Mouse (Mus musculus) intestine, embryonic 16.5 days (tissue): Measurements from ENCODE around the gene Btf3l4. TPM values are rescaled to one million over a fixed set of nuclear protein-coding genes. Genes with fewer than 3 reads are reported as not detected.

Source experiments
- ATAC-seq: fragments of 200-750 bp; cut with Nextera tagmentation; 2 replicates; pipeline ENCODE4 v1.8.0; 2017; ENCODE audit warnings: moderate TSS enrichment, moderate library complexity
- H3K27ac ChIP-seq: fragments of 300-500 bp; sonication (generic); 2 replicates; pipeline ENCODE4 v1.5.1; 2014; ENCODE audit warnings: mild to moderate bottlenecking, low read length
- H3K27me3 ChIP-seq: fragments of 300-500 bp; sonication (generic); replicated peaks from 2 replicates; pipeline ENCODE4 v1.6.1; 2014; ENCODE audit warnings: low read length, control low read depth, mixed read lengths; ENCODE audit not compliant: control insufficient read depth, insufficient read depth
- H3K36me3 ChIP-seq: fragments of 300-500 bp; sonication (generic); 2 replicates; pipeline ENCODE4 v1.6.1; 2014; ENCODE audit warnings: low read length, control low read depth; ENCODE audit not compliant: control insufficient read depth, insufficient read depth
- H3K4me1 ChIP-seq: fragments of 300-500 bp; sonication (generic); 2 replicates; pipeline ENCODE4 v1.6.1; 2014; ENCODE audit warnings: low read length, control low read depth, mixed read lengths; ENCODE audit not compliant: control insufficient read depth, insufficient read depth
- H3K4me2 ChIP-seq: fragments of 300-500 bp; sonication (generic); 2 replicates; pipeline ENCODE4 v1.6.1; 2014; ENCODE audit warnings: low read depth, low read length, control low read depth
- H3K4me3 ChIP-seq: fragments of 300-500 bp; sonication (generic); 2 replicates; pipeline ENCODE4 v1.5.1; 2014; ENCODE audit warnings: mild to moderate bottlenecking, low read length
- H3K9ac ChIP-seq: fragments of 300-500 bp; sonication (generic); 2 replicates; pipeline ENCODE4 v1.6.1; 2014; ENCODE audit warnings: low read depth, low read length
- H3K9me3 ChIP-seq: fragments of 300-500 bp; sonication (generic); 2 replicates; pipeline ENCODE4 v1.6.1; 2016; ENCODE audit warnings: low read length, control low read depth; ENCODE audit not compliant: control insufficient read depth
- WGBS: fragments of 180-500 bp; shearing (Covaris S2); extraction: QIAGEN DNeasy Blood & Tissue Kit; methylation state at CpG from one replicate; pipeline ENCODE4 v1.1.7; 2014; 5-methylcytosine and 5-hydroxymethylcytosine counted together
- polyA plus RNA-seq: library from polyadenylated mRNA; unstranded; fragments of >200 nt; fragmentation: Nextera tagmentation; extraction: Ambion mirVana; gene quantifications from 2 replicates; pipeline ENCODE4 v1.2.1, GENCODE M21; 2015

The Btf3l4 gene
- polyA plus RNA-seq, 1 experiment from 2014 or later: 113 TPM

- 74% methylated on average over 6 of the region's 6 CpGs for WGBS
- Histone ChIP-seq H3K9ac (no peak overlapping the region), H3K4me3 (no peak overlapping the region), H3K9me3 (no peaks in the 10 kb centered on the region), H3K4me1 (no peaks in the 10 kb centered on the region), H3K27me3 (no peaks in the 10 kb centered on the region), H3K36me3 (no peaks in the 10 kb centered on the region), H3K4me2 (no peak overlapping the region), H3K27ac (no peak overlapping the region)
- ATAC-seq: no peak
Measured at GRCm38 (mm10) chr4:108789258-108789936, 44.0 kb downstream of the Btf3l4 start.

- WGBS: 40% methylated on average over 8 of the region's 8 CpGs
- Histone ChIP-seq H3K9me3 (no peaks in the 10 kb centered on the region), H3K36me3 (no peaks in the 10 kb centered on the region), H3K27me3 (no peaks in the 10 kb centered on the region), H3K4me1 (no peaks in the 10 kb centered on the region), H3K27ac (no peak overlapping the region), H3K4me2 (no peak overlapping the region), H3K4me3 (no peak overlapping the region), H3K9ac (no peak overlapping the region)
- no peak for ATAC-seq
Measured at GRCm38 (mm10) chr4:108782421-108783085, 50.9 kb downstream of the Btf3l4 start.

DNA sequence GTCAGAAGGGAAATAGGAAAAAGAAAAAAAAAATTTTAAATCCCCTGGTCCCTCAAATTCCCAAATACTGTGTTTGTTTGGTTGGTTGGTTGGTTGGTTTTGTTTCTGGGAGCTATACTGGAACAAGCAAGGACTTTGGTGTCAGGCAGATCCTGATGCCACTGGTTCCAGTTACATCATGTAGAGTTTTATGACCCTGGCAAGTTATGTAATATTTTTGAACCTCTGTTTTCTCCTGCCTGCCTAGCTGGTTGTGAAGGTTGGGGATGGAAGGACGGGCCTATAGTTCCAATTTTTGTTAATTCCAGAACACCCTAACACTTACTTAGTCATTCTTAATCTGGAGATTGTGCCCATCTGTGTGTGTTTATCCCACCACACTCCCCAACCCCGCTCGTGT is 51.8 kb downstream of the Btf3l4 start:
- Histone ChIP-seq H3K4me2 (peak overlapping the region; percentile 59), H3K4me3 (0 out of 2 replicates have a peak overlapping the region, but pooled peaks have one; percentile 85), H3K9me3 (no peaks in the 10 kb centered on the region), H3K27me3 (no peaks in the 10 kb centered on the region), H3K9ac (no peak overlapping the region), H3K36me3 (no peaks in the 10 kb centered on the region), H3K27ac (no peak overlapping the region), H3K4me1 (no peaks in the 10 kb centered on the region)
- 55% methylated on average over 3 of the region's 3 CpGs for WGBS
- ATAC-seq: 0 out of 2 replicates have a peak, but pooled peaks have one; percentile 20

DNA sequence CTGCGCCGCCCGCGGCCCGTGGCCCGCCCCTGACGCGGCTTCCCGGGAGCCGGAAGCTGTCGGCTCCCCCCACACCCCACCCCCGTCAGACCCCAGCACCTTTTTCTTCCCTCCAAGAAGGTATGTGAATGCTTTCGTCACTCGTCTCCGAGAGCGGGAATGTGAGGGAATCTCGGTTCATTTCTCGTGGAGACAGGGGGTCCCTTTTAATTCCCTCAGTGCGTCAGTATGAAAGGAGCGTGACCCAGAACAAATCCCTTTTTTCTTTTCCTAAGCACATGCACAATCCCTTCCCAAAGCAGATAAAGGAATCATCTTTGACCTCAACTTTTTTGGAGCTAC is 52.6 kb downstream of the Btf3l4 start:
- no peaks in the 10 kb centered on the region for H3K9me3 ChIP-seq
- under 1% methylated on average over 13 of the region's 20 CpGs for WGBS
- H3K27me3 ChIP-seq: no peaks in the 10 kb centered on the region
- ATAC-seq: no peak
- H3K4me3 ChIP-seq: peak overlapping the region; percentile 85
- peak overlapping the region; percentile 59 for H3K4me2 ChIP-seq
- H3K27ac ChIP-seq: peak overlapping the region; percentile 95
- peak overlapping the region; percentile 95 for H3K9ac ChIP-seq
- H3K4me1 ChIP-seq: no peaks in the 10 kb centered on the region
- no peaks in the 10 kb centered on the region for H3K36me3 ChIP-seq

GRCm38 (mm10) chr4:108780057-108780863 is 53.2 kb downstream of the Btf3l4 start, which contains the start of gene Zfyve9:
Zfyve9 (minus strand) TSS chr4:108780798.
- H3K36me3 ChIP-seq: no peaks in the 10 kb centered on the region
- peak within 1 kb of the TSS; percentile 95 for H3K27ac ChIP-seq
- H3K4me1 ChIP-seq: no peaks in the 10 kb centered on the region
- peak; percentile 93 for ATAC-seq
- no peaks in the 10 kb centered on the region for H3K27me3 ChIP-seq
- peak within 1 kb of the TSS; percentile 59 for H3K4me2 ChIP-seq
- H3K4me3 ChIP-seq: peak within 1 kb of the TSS; percentile 85
- WGBS: under 1% methylated on average over 79 of the region's 111 CpGs
- H3K9ac ChIP-seq: peak within 1 kb of the TSS; percentile 95
- no peaks in the 10 kb centered on the region for H3K9me3 ChIP-seq

GRCm38 (mm10) chr4:108779763-108780056 is 53.7 kb downstream of the Btf3l4 start:
- Histone ChIP-seq H3K9me3 (no peaks in the 10 kb centered on the region), H3K27ac (peak overlapping the region; percentile 95), H3K27me3 (no peaks in the 10 kb centered on the region), H3K4me2 (peak overlapping the region; percentile 59), H3K4me3 (peak overlapping the region; percentile 85), H3K4me1 (no peaks in the 10 kb centered on the region), H3K36me3 (no peaks in the 10 kb centered on the region), H3K9ac (peak overlapping the region; percentile 95)
- WGBS: 2% methylated on average over 7 of the region's 7 CpGs
- no peak for ATAC-seq

- H3K4me1 ChIP-seq: peaks cover 2% of the 10 kb centered on the region; the same call in 1 of the 2 replicates
- no peak overlapping the region for H3K4me3 ChIP-seq
- no peaks in the 10 kb centered on the region for H3K36me3 ChIP-seq
- H3K4me2 ChIP-seq: no peak overlapping the region
- H3K9me3 ChIP-seq: no peaks in the 10 kb centered on the region
- ATAC-seq: peak; percentile 50; the same call in 1 of the 2 replicates
- no peak overlapping the region for H3K9ac ChIP-seq
- H3K27ac ChIP-seq: no peak overlapping the region
- no peaks in the 10 kb centered on the region for H3K27me3 ChIP-seq
Measured at GRCm38 (mm10) chr4:108768527-108768926, 64.9 kb downstream of the Btf3l4 start.

Other genes starting within 250 kb of the Btf3l4 start
- gene Cc2d1b, start 213.7 kb downstream of the Btf3l4 start, polyA plus RNA-seq: 33.0 and 35.2 TPM in 2 replicates
- 1.1 and 1.3 TPM in 2 replicates for gene 3110021N24Rik, start 114.0 kb downstream of the Btf3l4 start, polyA plus RNA-seq
- gene Zfyve9, start 52.8 kb downstream of the Btf3l4 start, polyA plus RNA-seq: 3.1 and 3.6 TPM in 2 replicates
- 81.9 and 91.0 TPM in 2 replicates for gene Txndc12, start 987 bp upstream of the Btf3l4 start, polyA plus RNA-seq
- gene Kti12, start 14.2 kb upstream of the Btf3l4 start, polyA plus RNA-seq: 52.4 and 53.2 TPM in 2 replicates
- gene A730015C16Rik, start 15.0 kb upstream of the Btf3l4 start, polyA plus RNA-seq: 0.83 and 1.1 TPM in 2 replicates
- 8.6 and 9.8 TPM in 2 replicates for gene Rab3b, start 45.4 kb upstream of the Btf3l4 start, polyA plus RNA-seq
- gene Nrd1, start 167.0 kb upstream of the Btf3l4 start, polyA plus RNA-seq: 45.6 and 46.3 TPM in 2 replicates